Mouse (Mus musculus) brain, embryonic 14.5 days (tissue): Measurements from ENCODE around the gene Papss1.

Experiments
- CTCF ChIP-seq: fragments of 200-500 bp; IDR thresholded peaks from 2 replicates; pipeline ENCODE4 v1.5.1; 2012; ENCODE audit warnings: inconsistent platforms, mild to moderate bottlenecking, moderate library complexity, borderline replicate concordance; ENCODE audit not compliant: insufficient read depth, insufficient read length; ENCODE audit errors: extremely low read depth
- POLR2A ChIP-seq: fragments of 200-500 bp; IDR thresholded peaks from 2 replicates; pipeline ENCODE4 v1.6.1; 2012; ENCODE audit warnings: mild to moderate bottlenecking, inconsistent platforms, borderline replicate concordance; ENCODE audit not compliant: poor library complexity, insufficient read depth, insufficient read length, severe bottlenecking; ENCODE audit errors: extremely low read depth

DNA sequence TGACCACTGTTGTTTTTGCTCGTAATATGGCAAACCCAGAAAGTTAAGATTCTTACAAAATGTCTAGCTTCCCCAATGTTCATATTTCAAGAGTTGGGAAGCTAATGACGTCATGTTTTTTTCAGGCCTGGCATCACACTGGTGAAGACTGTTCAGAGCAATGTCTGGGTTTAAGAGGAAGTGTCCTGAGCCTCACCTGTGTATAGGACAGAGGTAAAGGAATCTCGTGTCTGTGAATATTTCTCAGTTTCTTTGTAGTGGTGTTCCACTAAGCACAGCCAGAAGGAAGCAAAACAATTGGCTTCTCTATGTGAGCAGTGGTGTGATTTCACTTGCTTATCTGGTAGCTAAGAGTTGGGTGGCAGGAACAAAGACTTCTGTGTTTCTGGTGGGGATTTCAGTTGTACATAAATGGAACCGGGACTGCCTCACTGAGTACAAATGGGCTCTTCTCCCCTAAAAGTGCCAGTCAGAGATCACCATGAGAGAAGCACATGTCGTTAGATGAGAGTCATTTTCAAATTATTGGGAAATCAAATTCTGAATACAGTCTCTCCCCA, 98.1 kb downstream of the Papss1 start:
- TF ChIP-seq POLR2A, result no peak
- TF ChIP-seq CTCF, result no peak
